Mouse (Mus musculus) C2C12 (cell line): Measurements from ENCODE around the gene Htr6.

Experiments used
- CTCF ChIP-seq: IDR thresholded peaks from one replicate; pipeline ENCODE4 v1.5.1; 2011; ENCODE audit not compliant: control insufficient read depth, insufficient read depth, insufficient read length
- MAX ChIP-seq: IDR thresholded peaks from one replicate; pipeline ENCODE4 v1.6.1; 2011; ENCODE audit warnings: mild to moderate bottlenecking, control low read depth
- MYOD1 ChIP-seq: IDR thresholded peaks from one replicate; pipeline ENCODE4 v1.6.1; 2011; ENCODE audit warnings: low read depth; ENCODE audit not compliant: control insufficient read depth, insufficient read length
- MYOG ChIP-seq: IDR thresholded peaks from one replicate; pipeline ENCODE4 v1.6.1; 2011; ENCODE audit not compliant: control insufficient read depth, insufficient read length; ENCODE audit errors: extremely low read depth
- USF1 ChIP-seq: IDR thresholded peaks from one replicate; pipeline ENCODE4 v1.6.1; 2011; ENCODE audit warnings: low read depth, mild to moderate bottlenecking, control low read depth, moderate library complexity

GRCm38 (mm10) chr4:139057291-139057690 lies 18.1 kb downstream of the Htr6 start:
- TF ChIP-seq CTCF, result no peak
- TF ChIP-seq USF1, result no peak
- TF ChIP-seq MYOG, result no peak
- TF ChIP-seq MYOD1, result no peak
- no peak for TF ChIP-seq MAX
